In genomic region chr7:45598960-45599879, GRCm38 (mm10) we compare ENCODE assay signal across 16 mouse cellular contexts. TPM values are rescaled to one million over a fixed set of nuclear protein-coding genes. Genes with fewer than 3 reads are reported as not detected.
DNase-seq lines count a peak whose midpoint lies in the region; ATAC-seq and TF ChIP-seq lines count a peak whose summit lies in the region.
"Had no signal": no experiment of that assay in that cellular context is flagged by ENCODE, and none has a peak within 500 bp of the region (broad histone marks: within the 10 kb centered on the region; RNA-seq: fewer than 3 reads in every experiment).

No protein-coding gene starts in this region.

- TF ChIP-seq CTCF in liver, postnatal 0 days (IDR thresholded peaks at IDR 0.05; ENCODE audit: low read depth) = no peak

- H3K9me3 ChIP-seq in kidney, embryonic 15.5 days (replicated peaks) = no peaks in the 10 kb centered on the region
- H3K9me3 ChIP-seq in liver, postnatal 0 days (ENCODE audit: low read length) = no peaks in the 10 kb centered on the region
- H3K9me3 ChIP-seq in midbrain, embryonic 16.5 days (replicated peaks; ENCODE audit: control insufficient read depth, low read length, poor library complexity, severe bottlenecking) = no peaks in the 10 kb centered on the region
- H3K9me3 ChIP-seq: forebrain, embryonic 10.5 days; G1E; limb, embryonic 15.5 days; midbrain, embryonic 15.5 days; neural tube, embryonic 15.5 days had no signal

- no peak for TF ChIP-seq EP300 in liver, postnatal 0 days (IDR thresholded peaks at IDR 0.05; ENCODE audit: low read depth)

- no peaks in the 10 kb centered on the region for H3K27me3 ChIP-seq in kidney, embryonic 15.5 days
- no peaks in the 10 kb centered on the region for H3K27me3 ChIP-seq in liver, postnatal 0 days (ENCODE audit: insufficient read depth, low read length)
- no peaks in the 10 kb centered on the region for H3K27me3 ChIP-seq in midbrain, embryonic 16.5 days (ENCODE audit: control insufficient read depth, insufficient read depth, low read depth, low read length)
- H3K27me3 ChIP-seq: limb, embryonic 15.5 days; midbrain, embryonic 15.5 days; neural tube, embryonic 15.5 days had no signal

- no peak overlapping the region for H3K27ac ChIP-seq in kidney, embryonic 15.5 days
- no peak overlapping the region for H3K27ac ChIP-seq in liver, postnatal 0 days (ENCODE audit: low read depth)
- no peak overlapping the region for H3K27ac ChIP-seq in midbrain, embryonic 16.5 days (ENCODE audit: low read length)
- H3K27ac ChIP-seq: forebrain, embryonic 10.5 days; limb, embryonic 15.5 days; macrophage; midbrain, embryonic 15.5 days; neural tube, embryonic 15.5 days had no signal

- 46% methylated on average over 18 of the region's 18 CpGs for WGBS in kidney, embryonic 15.5 days
- WGBS in liver, postnatal 0 days (ENCODE audit: insufficient replicate concordance) = 49% methylated on average over 18 of the region's 18 CpGs
- 48% methylated on average over 18 of the region's 18 CpGs for WGBS in midbrain, embryonic 16.5 days

- DNase-seq in kidney, postnatal 36 days = no peak
- peak; percentile 66 for DNase-seq in ZHBTc4 (ENCODE audit: low read depth, low spot score)
- no peak for DNase-seq in liver, postnatal 0 days
- DNase-seq in thymus, postnatal 25 days = peak; percentile 77
- no peak for DNase-seq in frontal cortex, postnatal 10 days (ENCODE audit: low spot score in 2 of 2)
- DNase-seq: cerebellum, adult 11-12 months had no signal

- H3K4me2 ChIP-seq in kidney, embryonic 15.5 days = 0 out of 2 replicates have a peak overlapping the region, but pooled peaks have one; percentile 19
- no peak overlapping the region; the same call in 1 of the 2 replicates for H3K4me2 ChIP-seq in liver, postnatal 0 days (ENCODE audit: low read depth, low read length)
- no peak overlapping the region for H3K4me2 ChIP-seq in midbrain, embryonic 16.5 days (ENCODE audit: low read length)
- H3K4me2 ChIP-seq: limb, embryonic 15.5 days; midbrain, embryonic 15.5 days; neural tube, embryonic 15.5 days had no signal

- no peak overlapping the region for H3K4me3 ChIP-seq in kidney, embryonic 15.5 days (replicated peaks)
- H3K4me3 ChIP-seq in liver, postnatal 0 days (ENCODE audit: low read depth, low read length) = no peak overlapping the region
- no peak overlapping the region for H3K4me3 ChIP-seq in midbrain, embryonic 16.5 days (ENCODE audit: low read depth, low read length)
- H3K4me3 ChIP-seq: forebrain, embryonic 10.5 days; limb, embryonic 15.5 days; midbrain, embryonic 15.5 days; neural tube, embryonic 15.5 days had no signal

- no peak for ATAC-seq in kidney, embryonic 15.5 days (replicated peaks; ENCODE audit: low FRiP score)
- peak; percentile 47; the same call in 1 of the 2 replicates for ATAC-seq in liver, postnatal 0 days
- ATAC-seq in midbrain, embryonic 16.5 days = no peak
- ATAC-seq: activated CD4-positive, CD25-positive, alpha-beta regulatory T cell, adult 4 months; midbrain, embryonic 15.5 days had no signal

- H3K4me1 ChIP-seq in kidney, embryonic 15.5 days = peaks cover 7% of the 10 kb centered on the region
- H3K4me1 ChIP-seq in liver, postnatal 0 days (ENCODE audit: insufficient read depth) = peaks cover 10% of the 10 kb centered on the region
- no peaks in the 10 kb centered on the region for H3K4me1 ChIP-seq in midbrain, embryonic 16.5 days (ENCODE audit: control insufficient read depth, insufficient read depth, low read length)
- H3K4me1 ChIP-seq: midbrain, embryonic 15.5 days; neural tube, embryonic 15.5 days had no signal

- H3K9ac ChIP-seq in kidney, embryonic 15.5 days = no peak overlapping the region
- H3K9ac ChIP-seq in liver, postnatal 0 days (replicated peaks) = no peak overlapping the region
- H3K9ac ChIP-seq in midbrain, embryonic 16.5 days (ENCODE audit: low read depth, low read length) = no peak overlapping the region
- H3K9ac ChIP-seq: limb, embryonic 15.5 days; midbrain, embryonic 15.5 days; neural tube, embryonic 15.5 days had no signal

- no peaks in the 10 kb centered on the region for H3K36me3 ChIP-seq in kidney, embryonic 15.5 days
- no peaks in the 10 kb centered on the region for H3K36me3 ChIP-seq in liver, postnatal 0 days (replicated peaks; ENCODE audit: insufficient read depth, low read length)
- no peaks in the 10 kb centered on the region for H3K36me3 ChIP-seq in midbrain, embryonic 16.5 days (ENCODE audit: control insufficient read depth, insufficient read depth, low read length)
- H3K36me3 ChIP-seq: forebrain, embryonic 10.5 days; G1E; limb, embryonic 15.5 days; midbrain, embryonic 15.5 days; neural tube, embryonic 15.5 days had no signal

RNA-seq across cellular contexts. Expression of gene Fgf21, which starts 16.1 kb away (rescaled TPM):
- polyA plus RNA-seq in kidney, embryonic 15.5 days (2015; fragmentation: Nextera tagmentation; extraction: Ambion mirVana) = 0.32 TPM in 1 of 2 replicates, not detected in the other
- 7.6 and 7.8 TPM in 2 replicates for polyA plus RNA-seq in liver, postnatal 0 days (2015; fragmentation: Nextera tagmentation; extraction: Ambion mirVana)
- polyA plus RNA-seq in midbrain, embryonic 16.5 days (2015; fragmentation: Nextera tagmentation; extraction: Ambion mirVana) = not detected in 2 replicates
- polyA plus RNA-seq: activated CD4-positive, CD25-positive, alpha-beta regulatory T cell, adult 4 months; forebrain, embryonic 10.5 days; G1E; kidney, embryonic 14.5 days; macrophage; midbrain, embryonic 15.5 days had no signal

RNA-seq across cellular contexts. Expression of gene Fut1, which starts 17.9 kb away (rescaled TPM):
- polyA plus RNA-seq in kidney, embryonic 15.5 days (2015; fragmentation: Nextera tagmentation; extraction: Ambion mirVana) = 0.06 and 0.21 TPM in 2 replicates
- 0.56 TPM in 1 of 2 replicates, not detected in the other for polyA plus RNA-seq in liver, postnatal 0 days (2015; fragmentation: Nextera tagmentation; extraction: Ambion mirVana)
- polyA plus RNA-seq in midbrain, embryonic 16.5 days (2015; fragmentation: Nextera tagmentation; extraction: Ambion mirVana) = not detected in 2 replicates
- polyA plus RNA-seq: activated CD4-positive, CD25-positive, alpha-beta regulatory T cell, adult 4 months; forebrain, embryonic 10.5 days; G1E; macrophage; midbrain, embryonic 15.5 days; neural tube, embryonic 15.5 days had no signal

RNA-seq across cellular contexts. Expression of gene Izumo1, which starts 22.4 kb away (rescaled TPM):
- polyA plus RNA-seq in kidney, embryonic 15.5 days (2015; fragmentation: Nextera tagmentation; extraction: Ambion mirVana) = 0.14 and 0.17 TPM in 2 replicates
- 0.09 TPM in 1 of 2 replicates, not detected in the other for polyA plus RNA-seq in liver, postnatal 0 days (2015; fragmentation: Nextera tagmentation; extraction: Ambion mirVana)
- not detected in 2 replicates for polyA plus RNA-seq in midbrain, embryonic 16.5 days (2015; fragmentation: Nextera tagmentation; extraction: Ambion mirVana)
- polyA plus RNA-seq: activated CD4-positive, CD25-positive, alpha-beta regulatory T cell, adult 4 months; macrophage; midbrain, embryonic 15.5 days; neural tube, embryonic 15.5 days had no signal

RNA-seq across cellular contexts. Expression of gene Rasip1, which starts 28.1 kb away (rescaled TPM):
- 16.1 and 18.0 TPM in 2 replicates for polyA plus RNA-seq in kidney, embryonic 15.5 days (2015; fragmentation: Nextera tagmentation; extraction: Ambion mirVana)
- polyA plus RNA-seq in liver, postnatal 0 days (2015; fragmentation: Nextera tagmentation; extraction: Ambion mirVana) = 3.4 and 3.6 TPM in 2 replicates
- polyA plus RNA-seq in midbrain, embryonic 16.5 days (2015; fragmentation: Nextera tagmentation; extraction: Ambion mirVana) = 17.2 and 18.5 TPM in 2 replicates

RNA-seq across cellular contexts. Expression of gene Bcat2, which starts 29.3 kb away (rescaled TPM):
- polyA plus RNA-seq in kidney, embryonic 15.5 days (2015; fragmentation: Nextera tagmentation; extraction: Ambion mirVana) = 75.4 and 78.5 TPM in 2 replicates
- 32.3 and 38.9 TPM in 2 replicates for polyA plus RNA-seq in liver, postnatal 0 days (2015; fragmentation: Nextera tagmentation; extraction: Ambion mirVana)
- 23.6 and 25.0 TPM in 2 replicates for polyA plus RNA-seq in midbrain, embryonic 16.5 days (2015; fragmentation: Nextera tagmentation; extraction: Ambion mirVana)

Comparison
In these comparisons a context has a peak if more than half of its experiments do, and no peak if none do; other contexts are left out.
1. DNase-seq: peak in ZHBTc4 (single experiment) and thymus, postnatal 25 days (single experiment); none in kidney, postnatal 36 days (0 of 2), liver, postnatal 0 days (single experiment) and frontal cortex, postnatal 10 days (0 of 2).